Mouse (Mus musculus) lung, embryonic 15.5 days (tissue): ENCODE data around the gene Gm49359. TPM values are rescaled to one million over a fixed set of nuclear protein-coding genes. Genes with fewer than 3 reads are reported as not detected.
"Not testable (repeated sequence)": the region's sequence is repeated elsewhere in the genome, so short reads cannot be mapped to it uniquely, and the experiment has no call there.

Source experiments
- ATAC-seq: fragments of 200-750 bp; cut with Nextera tagmentation; 2 replicates; pipeline ENCODE4 v1.8.0; 2017; ENCODE audit warnings: moderate number of reproducible peaks, borderline replicate concordance; ENCODE audit not compliant: low FRiP score, low TSS enrichment; ENCODE audit errors: extremely low read depth
- H3K27ac ChIP-seq: fragments of 300-500 bp; sonication (generic); 2 replicates; pipeline ENCODE4 v1.5.1; 2015; ENCODE audit warnings: moderate library complexity, mild to moderate bottlenecking, inconsistent platforms
- H3K27me3 ChIP-seq: fragments of 300-500 bp; sonication (generic); 2 replicates; pipeline ENCODE4 v1.6.1; 2015; ENCODE audit warnings: inconsistent platforms
- H3K36me3 ChIP-seq: fragments of 300-500 bp; sonication (generic); 2 replicates; pipeline ENCODE4 v1.6.1; 2015; ENCODE audit warnings: inconsistent platforms
- H3K4me1 ChIP-seq: fragments of 300-500 bp; sonication (generic); 2 replicates; pipeline ENCODE4 v1.6.1; 2015; ENCODE audit warnings: inconsistent platforms
- H3K4me2 ChIP-seq: fragments of 300-500 bp; sonication (generic); 2 replicates; pipeline ENCODE4 v1.6.1; 2015; ENCODE audit warnings: inconsistent platforms, mild to moderate bottlenecking, moderate library complexity
- H3K4me3 ChIP-seq: fragments of 300-500 bp; sonication (generic); 2 replicates; pipeline ENCODE4 v1.5.1; 2015; ENCODE audit warnings: mild to moderate bottlenecking, inconsistent platforms
- H3K9ac ChIP-seq: fragments of 300-500 bp; sonication (generic); 2 replicates; pipeline ENCODE4 v1.6.1; 2015; ENCODE audit warnings: inconsistent platforms
- H3K9me3 ChIP-seq: fragments of 300-500 bp; sonication (generic); 2 replicates; pipeline ENCODE4 v1.6.1; 2016; ENCODE audit warnings: inconsistent platforms
- WGBS: fragments of 180-500 bp; shearing (Covaris S2); methylation state at CpG from one replicate; pipeline ENCODE4 v1.1.7; 2015; 5-methylcytosine and 5-hydroxymethylcytosine counted together
- microRNA-seq: library from miRNA; unstranded; fragments of <30 nt; microRNA quantifications from one replicate; pipeline ENCODE4, GENCODE M21; 2016
- polyA plus RNA-seq: library from polyadenylated mRNA; unstranded; fragments of >200 nt; fragmentation: Nextera tagmentation; extraction: Ambion mirVana; gene quantifications from 2 replicates; pipeline ENCODE4 v1.2.1, GENCODE M21; 2015

Gene Gm49359
- polyA plus RNA-seq: 11.9 and 12.3 TPM in 2 replicates

- Histone ChIP-seq H3K27ac (peak within 1 kb of the TSS; percentile 81), H3K4me3 (peak within 1 kb of the TSS; percentile 69), H3K4me2 (peak within 1 kb of the TSS; percentile 47), H3K36me3 (peaks cover 10% of the 10 kb centered on the region; the same call in 1 of the 2 replicates), H3K9ac (peak within 1 kb of the TSS; percentile 71)
- not testable (repeated sequence) for H3K4me1 ChIP-seq, H3K9me3 ChIP-seq, H3K27me3 ChIP-seq
- peak; percentile 97 for ATAC-seq
- 1% methylated on average over 28 of the region's 28 CpGs for WGBS
Measured at GRCm38 (mm10) chr13:62466424-62467334, at the start of gene Gm49359. Gm49359 (minus strand) TSS chr13:62466832.

- H3K9ac ChIP-seq, H3K9me3 ChIP-seq, H3K36me3 ChIP-seq, H3K4me1 ChIP-seq, ATAC-seq, H3K27ac ChIP-seq, H3K27me3 ChIP-seq, H3K4me2 ChIP-seq, H3K4me3 ChIP-seq: not testable (repeated sequence)
- WGBS: 85% methylated on average over 1 of the region's 1 CpGs
Measured at GRCm38 (mm10) chr13:62510641-62511420, 44.2 kb upstream of the Gm49359 start.

- H3K9me3 ChIP-seq, H3K9ac ChIP-seq, ATAC-seq, H3K4me2 ChIP-seq, H3K27me3 ChIP-seq, H3K4me1 ChIP-seq, H3K27ac ChIP-seq, H3K36me3 ChIP-seq, H3K4me3 ChIP-seq: not testable (repeated sequence)
- WGBS: 92% methylated on average over 8 of the region's 8 CpGs
Measured at GRCm38 (mm10) chr13:62472661-62473060, 6.0 kb upstream of the Gm49359 start.

GRCm38 (mm10) chr13:62469947-62470346 is 3.3 kb upstream of the Gm49359 start:
- not testable (repeated sequence) for H3K36me3 ChIP-seq, H3K9ac ChIP-seq, H3K4me2 ChIP-seq, H3K4me3 ChIP-seq, H3K4me1 ChIP-seq, H3K27ac ChIP-seq, H3K9me3 ChIP-seq, H3K27me3 ChIP-seq, ATAC-seq

Small RNAs within 50 kb of the gene (microRNA-seq; reads per million reads assigned to microRNA genes)
- gene Gm22256: not detected

Other genes starting within 250 kb of the Gm49359 start
- 6.0 and 6.6 TPM in 2 replicates for gene Gm3604, start 83.7 kb downstream of the Gm49359 start, polyA plus RNA-seq
- gene Zfp935, start 91.7 kb upstream of the Gm49359 start, polyA plus RNA-seq: 1.4 TPM in 1 of 2 replicates, not detected in the other
- 17.9 and 21.5 TPM in 2 replicates for gene Zfp934, start 104.4 kb upstream of the Gm49359 start, polyA plus RNA-seq
- 15.4 and 17.4 TPM in 2 replicates for gene 6720489N17Rik, start 157.3 kb upstream of the Gm49359 start, polyA plus RNA-seq